ENCODE assay signal across 8 mouse cellular contexts in the genomic region with DNA sequence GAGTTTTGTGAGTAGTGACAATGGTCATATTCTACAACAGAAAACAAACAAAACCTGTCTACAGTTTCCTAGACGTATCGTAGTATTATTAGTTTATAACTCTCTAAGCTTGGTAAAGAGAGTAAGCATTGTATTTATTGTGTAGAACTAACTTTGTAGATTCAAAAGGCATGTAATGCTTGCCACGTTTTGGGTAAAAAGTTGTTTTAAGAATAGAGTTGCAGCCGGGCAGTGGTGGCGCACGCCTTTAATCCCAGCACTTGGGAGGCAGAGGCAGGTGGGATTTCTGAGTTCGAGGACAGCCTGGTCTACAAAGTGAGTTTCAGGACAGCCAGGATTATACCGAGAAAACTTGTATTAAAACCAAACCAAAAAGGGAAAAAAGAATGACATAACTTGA. TPM values are rescaled to one million over a fixed set of nuclear protein-coding genes. Genes with fewer than 3 reads are reported as not detected.
A peak's percentile ranks its signal among the peaks of the same experiment; 100 is the strongest.
DNase-seq lines count a peak whose midpoint lies in the region; ATAC-seq and TF ChIP-seq lines count a peak whose summit lies in the region.

No protein-coding gene starts in this region.

- DNase-seq in adrenal gland, postnatal 14 days: peak; percentile 18
- no peak for DNase-seq in adrenal gland, postnatal 25 days
- no peak for DNase-seq in spleen, adult 2 months (ENCODE audit: low read depth in 1 of 2, low spot score in 2 of 2)
- no peak for DNase-seq in spleen, postnatal 36 days (ENCODE audit: low spot score in 2 of 2)
- no peak for DNase-seq in urinary bladder, adult 18-20 months (ENCODE audit: low spot score in 2 of 2)
- no peak for DNase-seq in layer of hippocampus, postnatal 10 days (ENCODE audit: low spot score in 2 of 2)

- WGBS in spleen, adult 2 months: 23% methylated on average over 8 of the region's 8 CpGs
- 13% methylated on average over 8 of the region's 8 CpGs for WGBS in limb, embryonic 12.5 days
- 11% methylated on average over 8 of the region's 8 CpGs for WGBS in stomach, embryonic 15.5 days

- H3K4me1 ChIP-seq in spleen, adult 2 months (ENCODE audit: control insufficient read depth, insufficient read depth, insufficient read length): peaks cover 6% of the 10 kb centered on the region
- H3K4me1 ChIP-seq in limb, embryonic 12.5 days (replicated peaks): peaks cover 9% of the 10 kb centered on the region
- peaks cover 4% of the 10 kb centered on the region for H3K4me1 ChIP-seq in stomach, embryonic 15.5 days

- peak overlapping the region; percentile 65 for H3K4me2 ChIP-seq in limb, embryonic 12.5 days
- peak overlapping the region; percentile 62 for H3K4me2 ChIP-seq in stomach, embryonic 15.5 days

- no peak overlapping the region for H3K27ac ChIP-seq in spleen, adult 2 months (ENCODE audit: insufficient read depth, low read length)
- H3K27ac ChIP-seq in limb, embryonic 12.5 days: no peak overlapping the region
- H3K27ac ChIP-seq in stomach, embryonic 15.5 days: peak overlapping the region; percentile 31; the same call in 1 of the 2 replicates

- no peaks in the 10 kb centered on the region for H3K27me3 ChIP-seq in spleen, adult 2 months (ENCODE audit: control insufficient read depth, insufficient read depth, low read length)
- H3K27me3 ChIP-seq in limb, embryonic 12.5 days: no peaks in the 10 kb centered on the region
- no peaks in the 10 kb centered on the region for H3K27me3 ChIP-seq in stomach, embryonic 15.5 days (replicated peaks)

- peak overlapping the region; percentile 8; the same call in 1 of the 2 replicates for H3K4me3 ChIP-seq in spleen, adult 2 months (ENCODE audit: extremely low read depth, insufficient read depth, insufficient read length)
- H3K4me3 ChIP-seq in limb, embryonic 12.5 days (replicated peaks): peak overlapping the region; percentile 84
- peak overlapping the region; percentile 89 for H3K4me3 ChIP-seq in stomach, embryonic 15.5 days (replicated peaks)

- H3K36me3 ChIP-seq in spleen, adult 2 months (ENCODE audit: control insufficient read depth, insufficient read depth, low read length): peaks cover 8% of the 10 kb centered on the region
- peaks cover 21% of the 10 kb centered on the region for H3K36me3 ChIP-seq in limb, embryonic 12.5 days
- H3K36me3 ChIP-seq in stomach, embryonic 15.5 days: peaks cover 4% of the 10 kb centered on the region; the same call in 1 of the 2 replicates

- no peak for ATAC-seq in limb, embryonic 12.5 days (ENCODE audit: insufficient number of reproducible peaks, insufficient read depth, low FRiP score, low TSS enrichment, low read depth)
- no peak for ATAC-seq in stomach, embryonic 15.5 days (ENCODE audit: insufficient read depth, low FRiP score, low read depth)

- TF ChIP-seq POLR2A in spleen, adult 2 months (IDR thresholded peaks at IDR 0.05; ENCODE audit: low read depth, low read length): no peak

- TF ChIP-seq CTCF in spleen, adult 2 months (IDR thresholded peaks at IDR 0.05; ENCODE audit: extremely low read depth, insufficient read depth, insufficient read length, insufficient replicate concordance): no peak

- H3K9me3 ChIP-seq in limb, embryonic 12.5 days: no peaks in the 10 kb centered on the region
- H3K9me3 ChIP-seq in stomach, embryonic 15.5 days: no peaks in the 10 kb centered on the region

- H3K9ac ChIP-seq in limb, embryonic 12.5 days (replicated peaks): peak overlapping the region; percentile 77
- H3K9ac ChIP-seq in stomach, embryonic 15.5 days: peak overlapping the region; percentile 77; the same call in 1 of the 2 replicates

RNA-seq across cellular contexts. Expression of gene Nup35, which starts 22.4 kb away (rescaled TPM):
- total RNA-seq in adrenal gland, postnatal 14 days (2021): 18.6 and 22.9 TPM in 2 replicates
- total RNA-seq in adrenal gland, postnatal 25 days (2021): 29.6 and 31.8 TPM in 2 replicates
- polyA plus RNA-seq in spleen, adult 2 months (2012; rRNA removed): 15.2 and 15.6 TPM in 2 replicates
- polyA plus RNA-seq in limb, embryonic 12.5 days (2016; fragmentation: Nextera tagmentation; extraction: Ambion mirVana): 53.9 and 55.0 TPM in 2 replicates
- polyA plus RNA-seq in stomach, embryonic 15.5 days (2015; fragmentation: Nextera tagmentation; extraction: Ambion mirVana): 40.8 and 41.7 TPM in 2 replicates
- total RNA-seq in layer of hippocampus, postnatal 10 days (2021): 10 to 100 TPM; 23.3 to 24.6 TPM

RNA-seq across cellular contexts. Expression of gene Dusp19, which starts 22.6 kb away (rescaled TPM):
- total RNA-seq in adrenal gland, postnatal 14 days (2021): 10.9 and 11.8 TPM in 2 replicates
- 19.9 and 24.0 TPM in 2 replicates for total RNA-seq in adrenal gland, postnatal 25 days (2021)
- polyA plus RNA-seq in spleen, adult 2 months (2012; rRNA removed): 1.9 and 2.2 TPM in 2 replicates
- 15.6 and 17.5 TPM in 2 replicates for polyA plus RNA-seq in limb, embryonic 12.5 days (2016; fragmentation: Nextera tagmentation; extraction: Ambion mirVana)
- 15.1 and 17.1 TPM in 2 replicates for polyA plus RNA-seq in stomach, embryonic 15.5 days (2015; fragmentation: Nextera tagmentation; extraction: Ambion mirVana)
- 10 to 100 TPM; 18.4 to 21.1 TPM for total RNA-seq in layer of hippocampus, postnatal 10 days (2021)

RNA-seq across cellular contexts. Expression of gene Nckap1, which starts 58.2 kb away (rescaled TPM):
- 134 and 138 TPM in 2 replicates for total RNA-seq in adrenal gland, postnatal 14 days (2021)
- total RNA-seq in adrenal gland, postnatal 25 days (2021): 174 and 175 TPM in 2 replicates
- 4.0 and 4.7 TPM in 2 replicates for polyA plus RNA-seq in spleen, adult 2 months (2012; rRNA removed)
- 82.0 and 89.9 TPM in 2 replicates for polyA plus RNA-seq in limb, embryonic 12.5 days (2016; fragmentation: Nextera tagmentation; extraction: Ambion mirVana)
- polyA plus RNA-seq in stomach, embryonic 15.5 days (2015; fragmentation: Nextera tagmentation; extraction: Ambion mirVana): 69.8 and 74.4 TPM in 2 replicates
- 100 to 1,000 TPM; 396 to 411 TPM for total RNA-seq in layer of hippocampus, postnatal 10 days (2021)

Comparison
In these comparisons a context has a peak if more than half of its experiments do, and no peak if none do; other contexts are left out.
1. H3K4me3 ChIP-seq: peak in every context shown above with its lines; median percentile 89 in stomach, embryonic 15.5 days; 84 in limb, embryonic 12.5 days; 8 in spleen, adult 2 months.